Mouse (Mus musculus): ENCODE measurements around the gene Slc6a17.

The Slc6a17 gene

DNA sequence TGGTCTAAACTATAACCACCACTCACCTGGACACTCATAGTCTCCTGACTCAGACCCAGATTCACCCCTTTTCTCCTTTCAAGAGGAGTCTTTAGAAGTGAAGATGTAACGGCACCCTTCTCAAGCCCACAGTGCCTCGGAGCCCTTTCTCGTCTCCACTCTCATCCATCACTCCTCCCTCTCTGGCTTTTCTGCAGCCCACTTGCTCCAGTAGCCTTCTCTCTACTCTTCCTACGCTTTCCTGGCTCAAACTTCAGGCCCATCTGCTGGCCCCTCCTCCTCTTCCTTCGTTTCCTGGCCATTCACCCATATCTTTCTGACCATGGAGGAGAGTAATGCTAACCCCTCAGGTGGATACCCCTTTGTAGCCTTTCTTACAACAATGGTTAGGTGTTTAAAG is 3.1 kb upstream of the Slc6a17 start:
- DNase-seq: no peak

DNA sequence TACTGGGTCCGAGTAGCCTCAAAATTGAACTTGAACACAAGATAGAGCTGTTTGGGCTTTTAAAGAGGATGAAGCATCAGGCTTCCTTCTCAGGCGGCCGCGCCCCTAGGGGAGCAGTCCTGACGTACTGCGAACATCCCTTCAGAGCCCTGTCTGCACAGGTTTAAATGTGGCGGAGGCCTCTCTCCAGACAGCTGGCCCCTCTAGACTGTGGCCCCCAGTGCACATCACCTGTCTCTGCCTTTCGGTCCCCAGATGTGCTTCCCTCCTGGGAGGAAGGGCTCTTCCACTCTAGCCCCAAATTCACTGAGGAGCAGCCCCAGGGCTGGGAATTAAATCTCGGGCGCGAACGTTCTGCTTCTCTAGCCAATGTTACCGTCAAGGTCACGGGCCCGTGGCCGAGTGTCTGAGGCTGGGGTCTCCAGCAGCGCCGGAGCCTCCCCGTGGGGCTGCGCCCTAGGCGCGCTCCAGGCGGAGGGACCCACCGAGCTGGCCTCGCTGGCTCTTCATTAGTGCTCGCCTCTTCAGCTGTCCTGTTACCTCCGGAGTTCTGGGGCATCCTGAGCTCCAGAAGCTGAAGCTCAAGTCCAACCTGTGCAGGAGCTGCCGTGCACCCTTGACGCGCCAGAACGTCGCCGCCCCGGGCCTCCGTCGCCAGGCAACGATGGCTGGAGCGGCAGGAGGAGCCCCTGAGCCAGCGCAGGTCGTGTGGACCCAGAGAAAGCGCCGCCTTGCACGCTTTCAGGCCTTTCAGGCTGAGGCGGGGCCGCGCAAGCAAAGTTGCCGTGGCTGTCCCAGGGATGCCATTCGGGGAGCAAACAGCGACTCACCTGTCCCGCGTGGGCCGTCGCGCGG is 815 bp downstream of the Slc6a17 start:
- DNase-seq: peak; percentile 76

DNA sequence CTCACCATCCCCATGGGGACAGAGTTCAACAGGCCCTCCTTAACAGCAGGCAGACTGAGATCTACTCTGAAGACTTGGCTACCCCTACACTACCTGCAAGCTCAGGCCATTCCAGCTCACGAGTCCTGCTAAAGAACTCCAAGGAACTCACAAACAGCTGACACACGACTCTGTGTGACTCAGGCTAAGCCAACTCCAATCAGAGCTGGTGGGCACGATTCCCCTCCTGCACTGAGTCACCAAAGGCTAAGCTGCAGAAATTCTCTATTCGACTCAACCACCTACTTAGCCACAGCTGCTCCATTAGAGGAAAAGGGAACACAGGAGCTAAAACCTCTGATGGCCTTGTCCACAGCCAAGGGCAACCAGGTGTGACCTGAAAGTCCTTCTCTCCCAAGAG is 1.8 kb downstream of the Slc6a17 start:
- no peak for DNase-seq

DNA sequence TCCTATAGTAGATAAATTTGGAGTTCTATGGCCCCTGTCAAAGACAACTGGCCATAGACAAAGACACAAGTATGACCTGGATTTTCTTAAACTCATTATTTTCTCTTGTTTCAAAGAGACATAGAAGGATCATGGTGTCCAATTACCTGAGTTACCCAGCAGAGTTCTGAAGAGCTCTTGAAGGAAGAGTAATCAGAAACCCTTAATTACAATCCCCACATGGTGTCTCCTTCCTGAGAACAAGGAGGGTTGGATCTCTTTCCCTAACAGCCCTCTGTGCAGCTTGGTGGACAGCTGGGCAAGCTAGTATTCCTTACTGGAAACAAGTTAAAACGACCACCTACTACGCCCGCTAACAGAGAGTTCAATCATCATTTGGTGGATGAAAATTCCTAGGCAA is 6.4 kb downstream of the Slc6a17 start:
- DNase-seq: no peak

DNA sequence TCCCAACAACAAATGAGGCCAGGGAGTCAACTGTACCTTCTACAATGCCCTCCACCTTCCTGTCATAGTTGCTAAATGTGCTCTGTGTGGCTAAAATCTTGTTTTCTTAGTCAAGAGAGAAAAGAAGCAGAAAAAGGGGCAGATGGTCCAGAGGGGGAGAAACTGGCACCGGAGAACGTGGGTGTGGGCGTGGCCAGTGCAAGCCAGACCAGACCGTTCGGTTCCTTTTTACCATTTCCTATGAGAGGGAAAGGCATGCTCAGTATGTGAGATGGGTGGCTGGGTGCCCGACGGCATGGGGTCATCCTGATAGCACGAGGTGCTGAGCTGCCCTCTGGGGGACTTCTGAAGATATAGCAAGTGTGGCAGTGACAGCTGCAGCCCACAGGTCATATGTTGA is 9.1 kb downstream of the Slc6a17 start:
- DNase-seq: peak; percentile 67 to 76

DNA sequence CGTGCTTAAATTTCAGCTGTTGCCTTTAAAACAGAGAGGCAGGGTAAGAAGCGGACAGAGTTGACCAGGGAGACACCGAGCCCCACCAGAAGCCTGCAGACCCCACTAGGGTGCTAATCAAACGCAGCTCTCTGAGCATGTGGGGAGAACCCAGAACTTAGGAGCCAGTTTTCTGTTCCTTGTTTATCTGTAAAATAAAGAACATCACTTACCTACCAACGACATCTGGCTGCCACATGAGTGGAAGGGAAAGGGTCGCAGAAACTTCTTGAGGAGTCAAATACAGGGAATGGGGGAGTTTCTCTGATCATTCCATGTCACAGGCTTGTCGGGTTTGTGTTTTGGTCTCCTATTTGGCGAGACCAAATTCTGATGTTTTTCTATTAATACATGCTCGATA is 9.9 kb downstream of the Slc6a17 start:
- DNase-seq: no peak

DNA sequence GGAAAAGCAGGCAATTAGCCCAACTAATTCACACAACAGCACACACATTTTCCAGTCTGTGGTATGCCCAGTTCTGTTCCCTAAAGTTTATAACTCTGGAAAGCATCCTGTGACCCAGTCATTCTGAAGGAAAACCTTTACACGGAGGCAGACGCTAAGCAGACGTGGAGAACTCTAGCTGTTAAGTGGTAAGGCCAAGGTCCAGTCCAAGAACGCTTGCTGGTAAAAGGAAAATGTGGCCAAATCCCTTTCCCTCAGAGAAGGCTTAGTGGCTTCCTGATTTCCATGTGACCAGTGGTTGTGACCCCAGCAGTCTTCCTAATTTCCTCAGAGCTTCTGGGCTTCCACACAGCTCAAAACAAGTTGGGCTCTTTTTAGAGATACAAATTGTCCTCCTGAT is 11.3 kb downstream of the Slc6a17 start:
- DNase-seq: peak in 1 of 2 experiments; percentile 32

DNA sequence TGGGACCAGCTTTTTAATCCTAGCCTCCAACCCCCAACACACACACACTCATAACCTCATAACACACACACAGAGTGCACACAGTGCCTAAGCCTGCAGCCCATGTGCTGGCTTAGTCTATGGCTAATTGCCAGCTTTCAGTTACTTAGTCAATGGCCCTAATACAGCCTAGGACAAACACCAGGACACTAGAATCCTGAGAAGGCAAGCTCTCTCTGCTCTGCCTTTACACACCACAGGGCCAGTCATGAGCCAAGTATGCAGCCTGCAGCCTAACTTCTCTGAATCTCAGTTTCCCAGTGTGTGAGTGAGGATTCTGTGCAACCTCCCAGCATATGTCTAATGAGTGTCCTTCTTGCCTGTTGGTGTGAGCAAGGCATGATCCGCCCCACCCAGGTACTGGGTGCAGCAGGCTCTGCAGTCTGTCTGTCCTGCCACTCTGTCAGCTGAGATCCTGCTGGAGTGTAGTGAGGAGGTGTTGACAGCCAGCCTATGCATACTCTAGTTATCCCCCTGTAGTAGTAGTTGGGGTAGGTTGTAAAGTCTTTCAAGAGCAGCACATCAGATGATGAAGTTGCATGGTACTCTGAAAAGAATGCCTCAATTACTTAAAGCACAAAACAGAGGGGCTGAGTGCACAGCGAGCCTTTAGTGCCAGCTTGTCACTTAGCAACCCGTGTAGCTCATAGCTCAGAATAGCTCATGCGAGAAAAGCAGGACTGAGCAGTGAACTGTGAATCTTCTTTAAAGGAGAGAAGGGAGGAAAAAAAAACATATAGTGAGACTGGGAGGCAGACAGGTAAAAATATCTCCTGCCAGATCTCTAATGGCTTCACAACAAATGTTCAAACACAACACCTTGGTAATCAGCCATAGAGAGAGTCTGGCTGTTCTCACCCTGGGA is 12.1 kb downstream of the Slc6a17 start:
- DNase-seq: peak in 1 of 2 experiments; percentile 66

DNA sequence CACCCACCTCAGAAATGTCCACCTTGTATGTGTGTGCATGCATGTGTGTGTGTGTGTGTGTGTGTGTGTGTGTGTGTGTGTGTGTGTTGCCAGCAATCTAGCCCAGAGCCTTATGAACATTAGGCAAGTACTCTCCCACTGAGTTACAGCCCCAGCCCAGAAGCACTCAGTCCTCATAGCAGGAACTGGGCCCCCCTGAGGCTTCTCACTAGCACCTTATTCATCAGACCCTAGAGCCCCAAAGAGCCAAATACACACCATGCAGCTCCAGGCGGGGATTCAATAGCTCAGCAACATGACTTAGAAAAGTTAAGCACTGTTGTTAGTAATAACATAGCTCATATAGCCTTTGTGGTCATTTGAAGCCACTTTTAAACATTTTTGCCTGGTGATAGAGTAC is 13.3 kb downstream of the Slc6a17 start:
- DNase-seq: no peak

DNA sequence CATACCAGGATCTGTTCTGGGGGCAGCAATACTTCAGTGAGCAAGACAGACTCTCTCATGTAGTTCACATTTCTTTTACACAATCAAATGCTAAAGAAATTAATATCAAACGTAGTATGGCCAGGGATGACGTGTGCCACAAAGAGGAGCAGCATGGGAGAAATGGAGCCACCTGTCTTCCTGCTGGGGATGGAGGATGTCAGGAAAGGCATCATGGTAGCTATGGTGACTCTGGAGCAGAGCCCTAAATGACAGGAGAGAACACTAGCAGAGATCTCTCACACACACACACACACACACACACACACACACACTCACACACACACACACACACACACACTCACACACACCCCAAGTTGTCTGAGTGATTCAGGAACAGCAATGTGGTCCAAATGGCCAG is 14.1 kb downstream of the Slc6a17 start:
- peak; percentile 52 to 56 for DNase-seq

DNA sequence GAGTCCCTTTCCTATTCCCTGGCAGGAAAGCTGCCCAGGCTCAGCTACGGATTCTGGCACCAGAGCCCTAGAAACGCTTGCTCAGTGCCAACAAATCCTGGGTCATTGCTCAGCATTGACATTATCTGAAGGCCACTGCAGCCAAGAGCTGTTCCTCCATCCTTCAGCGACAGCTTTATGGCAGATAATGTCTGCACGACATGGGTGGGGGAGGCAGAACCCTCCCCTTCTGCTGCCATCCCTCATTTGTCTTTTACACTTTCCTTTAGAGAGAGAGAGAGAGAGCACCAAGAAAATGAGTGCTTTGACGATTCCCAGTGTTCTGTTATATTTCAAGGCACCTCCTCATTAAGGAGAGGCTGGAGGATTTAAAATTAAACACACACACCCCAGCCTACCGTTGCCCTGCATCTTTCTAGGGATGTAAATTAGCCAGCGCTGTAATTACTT is 16.1 kb downstream of the Slc6a17 start:
- peak; percentile 85 to 91 for DNase-seq

DNA sequence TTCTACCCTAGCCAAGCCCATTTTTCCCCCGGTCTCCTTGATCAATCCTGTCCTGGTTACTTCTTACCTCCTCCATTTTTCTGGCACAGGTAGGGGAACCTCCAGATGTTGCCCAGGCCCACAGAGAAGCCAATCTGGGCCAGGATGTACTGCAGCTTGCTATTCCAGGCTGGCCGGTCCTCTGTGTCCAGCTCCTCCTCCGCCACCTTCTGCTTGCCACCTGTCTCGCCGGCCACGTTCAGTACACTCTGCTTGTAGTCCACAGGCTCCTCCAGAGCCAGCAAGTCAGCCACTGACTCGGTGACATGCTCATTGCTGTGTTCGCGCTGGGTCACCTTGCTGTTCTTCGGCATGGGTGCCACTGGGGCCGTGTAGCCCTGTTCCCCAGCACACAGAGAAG is 17.5 kb downstream of the Slc6a17 start:
- DNase-seq: peak; percentile 66 to 70

DNA sequence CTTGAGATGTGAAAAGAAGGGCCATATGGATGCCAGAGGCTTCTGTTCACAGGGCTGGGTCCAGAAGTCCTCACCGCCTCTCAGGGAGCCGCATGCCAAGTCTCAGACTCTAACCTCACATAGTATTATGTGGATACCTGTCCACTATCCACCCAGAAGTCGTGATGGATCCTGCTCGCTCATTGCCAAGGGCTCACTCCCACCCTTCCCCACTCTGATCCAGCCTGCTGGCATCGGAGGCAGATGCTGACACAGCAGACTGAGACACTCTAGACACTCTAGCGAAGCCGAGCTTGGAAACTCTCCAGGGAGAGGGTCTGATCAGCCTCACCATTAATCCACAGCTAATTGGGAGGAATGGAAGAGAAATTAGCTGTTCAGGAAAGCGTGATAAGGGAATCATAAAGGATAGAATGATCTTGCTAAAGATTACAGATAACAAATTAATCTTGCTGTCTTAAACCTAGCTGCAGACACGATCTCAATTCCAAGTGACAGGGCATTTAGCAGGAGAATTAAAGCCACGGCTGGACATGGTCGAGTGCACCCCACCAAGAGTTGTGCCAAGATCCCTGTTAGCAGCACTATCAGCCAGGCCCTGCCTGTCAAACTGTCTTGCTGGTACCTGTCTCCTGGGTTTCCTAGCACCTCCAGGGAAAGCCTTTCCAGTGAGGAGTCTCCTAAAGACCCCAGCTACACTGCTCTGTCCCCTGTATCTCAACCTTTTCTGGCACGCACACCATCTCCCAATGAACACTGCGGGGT is 21.6 kb downstream of the Slc6a17 start:
- DNase-seq: peak; percentile 67 to 75

DNA sequence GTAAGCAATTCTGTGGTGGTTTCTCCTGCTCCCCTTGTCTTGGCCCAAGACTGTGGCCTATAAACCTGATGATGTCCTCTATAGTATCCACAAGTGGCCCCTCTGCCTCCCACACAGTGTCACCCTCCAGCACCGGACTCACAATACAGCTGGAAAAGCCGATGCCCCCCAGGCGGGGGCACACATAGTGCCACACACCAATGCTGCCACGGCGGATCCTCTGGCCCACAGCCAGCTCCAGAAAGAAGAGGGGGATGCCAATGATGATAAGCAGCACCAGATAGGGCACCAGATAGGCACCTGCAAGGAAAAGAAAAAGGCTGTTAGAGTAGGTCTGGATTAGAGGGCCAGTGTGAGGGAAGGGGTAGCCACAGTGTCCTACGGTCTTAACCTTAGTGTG is 22.3 kb downstream of the Slc6a17 start:
- peak in 1 of 2 experiments; percentile 59 for DNase-seq

DNA sequence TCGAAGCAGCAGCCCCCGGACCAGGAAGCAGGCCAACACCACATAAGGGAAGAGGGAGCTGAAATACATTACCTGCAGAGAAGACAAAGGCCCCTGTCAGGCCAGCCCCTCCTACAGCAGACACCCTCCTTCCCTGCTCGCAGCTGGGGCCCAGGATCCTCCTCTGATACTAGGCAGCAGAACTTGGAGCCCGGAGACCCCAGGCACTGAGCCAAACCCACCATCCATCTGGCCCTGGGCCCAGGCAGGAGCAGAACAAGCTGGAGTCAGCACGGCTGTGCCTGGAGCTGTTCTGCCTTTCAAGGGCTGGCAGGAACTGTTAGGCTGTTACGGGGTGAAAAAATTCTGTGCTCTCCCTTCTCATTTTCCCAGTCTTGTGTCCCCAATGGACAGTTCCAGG is 26.4 kb downstream of the Slc6a17 start:
- peak; percentile 98 to 99 for DNase-seq

DNA sequence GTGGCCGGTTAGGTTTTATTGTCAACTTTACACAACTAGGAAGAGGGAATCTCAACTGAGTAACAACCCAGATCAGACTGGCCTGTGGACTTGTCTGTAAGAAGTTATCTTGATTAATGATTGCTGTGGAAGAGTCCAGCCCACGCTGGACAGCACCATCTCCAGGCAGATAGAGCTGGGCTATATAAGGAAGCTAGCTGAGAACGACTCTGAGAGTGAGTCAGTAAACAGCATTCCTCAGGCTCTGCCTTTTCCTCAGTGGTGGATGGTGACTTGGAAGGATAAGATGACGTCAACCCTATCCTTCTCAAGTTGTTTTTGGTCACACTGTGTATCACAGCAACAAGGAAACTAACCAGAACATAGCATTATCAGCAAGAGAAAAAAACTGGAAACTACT is 29.2 kb downstream of the Slc6a17 start:
- DNase-seq: no peak

DNA sequence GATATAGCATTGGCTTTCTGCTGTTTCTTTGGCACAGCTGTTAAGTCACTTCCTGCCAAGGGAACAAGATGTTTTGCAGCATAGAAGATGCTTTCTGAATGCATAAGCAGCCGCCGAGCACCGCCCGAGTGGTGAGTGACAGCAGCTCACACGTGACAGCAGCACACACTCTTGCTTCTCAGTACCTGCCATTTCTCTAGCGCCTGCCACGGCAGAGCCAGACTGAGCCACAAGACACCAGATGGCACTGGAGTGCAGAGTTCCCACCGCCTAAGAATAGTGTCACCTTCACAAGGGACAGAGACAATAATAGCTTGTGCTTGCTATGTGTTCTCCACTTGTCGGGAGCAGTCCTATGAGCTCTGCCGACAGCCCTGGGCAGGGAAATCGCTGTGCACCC is 34.5 kb downstream of the Slc6a17 start:
- DNase-seq: peak; percentile 84 to 87

DNA sequence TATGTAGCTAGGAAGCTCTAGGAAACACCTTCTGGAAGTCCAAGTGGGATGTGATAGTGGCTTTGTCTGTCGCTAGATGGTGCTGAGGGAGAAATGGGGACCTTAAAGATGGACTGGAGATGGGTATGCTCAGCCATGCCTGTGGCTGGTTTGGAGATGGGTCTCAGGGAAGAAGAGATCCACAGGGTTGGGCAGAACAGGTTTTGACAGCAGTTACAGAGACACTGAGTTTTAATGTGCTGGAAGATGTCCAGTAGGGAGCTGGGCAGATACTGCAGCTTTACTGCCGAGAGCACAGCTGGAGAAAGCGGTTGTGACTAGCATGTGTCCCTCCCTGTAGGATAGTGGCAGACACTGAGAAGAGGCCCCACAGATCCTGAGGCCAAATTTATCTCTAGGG is 37.2 kb downstream of the Slc6a17 start:
- no peak for DNase-seq

DNA sequence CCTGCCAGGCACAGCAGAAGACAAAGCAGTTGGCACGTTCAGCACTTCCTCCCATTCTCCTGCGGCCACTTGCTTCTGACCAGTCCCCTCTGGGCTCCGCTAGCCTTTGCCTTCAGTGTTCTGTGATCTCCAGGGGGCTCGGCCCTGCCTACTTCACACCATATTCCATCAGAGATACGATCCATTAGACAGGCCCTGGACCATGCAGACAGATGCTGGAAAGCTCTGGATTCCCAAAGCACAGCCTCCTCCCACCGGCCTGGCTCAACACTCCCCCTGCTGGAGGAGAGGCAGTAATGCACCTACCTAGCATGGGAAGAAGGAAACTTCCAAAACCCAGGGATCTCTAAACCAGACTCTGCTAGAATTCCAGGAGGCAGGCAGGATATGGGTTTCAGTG is 45.6 kb downstream of the Slc6a17 start:
- peak; percentile 58 to 63 for DNase-seq

DNA sequence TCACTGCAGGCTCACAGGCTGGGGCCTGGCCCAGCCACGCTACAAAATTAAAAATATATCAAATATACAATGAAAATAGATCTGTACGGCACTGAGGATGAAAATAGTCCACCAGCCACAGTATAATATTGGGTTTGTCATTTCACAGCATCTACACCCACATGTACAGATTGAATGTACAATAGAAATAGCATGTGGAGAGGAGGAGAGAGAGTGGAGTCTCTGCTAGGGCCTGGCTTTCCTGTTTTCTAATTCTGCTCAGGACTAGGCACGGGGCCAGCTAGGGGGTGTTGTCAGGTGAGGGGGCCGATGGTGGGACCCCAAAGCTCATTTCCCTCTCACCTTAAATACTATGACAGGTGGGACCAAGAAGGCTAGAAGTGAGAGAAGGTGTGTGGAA is 48.8 kb downstream of the Slc6a17 start:
- no peak for DNase-seq

DNA sequence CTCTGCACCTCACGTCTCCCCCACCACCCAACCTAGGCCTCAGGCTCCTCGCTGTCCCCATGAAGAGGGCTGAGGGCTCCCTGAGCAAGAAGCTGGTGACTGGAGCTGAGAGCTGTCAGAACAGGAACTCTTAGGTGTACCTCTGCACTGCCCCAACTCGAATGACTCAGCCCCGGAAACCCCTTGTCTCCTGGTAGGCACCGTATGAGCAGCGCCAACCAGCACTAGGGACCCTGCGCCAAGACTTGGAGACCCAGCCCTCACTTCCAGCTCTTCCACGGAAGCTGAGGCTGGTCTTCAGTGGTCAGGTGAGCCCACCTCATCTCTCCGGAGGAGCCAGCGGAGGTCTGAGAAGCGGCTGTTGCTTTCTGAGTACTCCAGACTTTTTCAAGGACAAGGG is 49.7 kb downstream of the Slc6a17 start:
- no peak for DNase-seq

DNA sequence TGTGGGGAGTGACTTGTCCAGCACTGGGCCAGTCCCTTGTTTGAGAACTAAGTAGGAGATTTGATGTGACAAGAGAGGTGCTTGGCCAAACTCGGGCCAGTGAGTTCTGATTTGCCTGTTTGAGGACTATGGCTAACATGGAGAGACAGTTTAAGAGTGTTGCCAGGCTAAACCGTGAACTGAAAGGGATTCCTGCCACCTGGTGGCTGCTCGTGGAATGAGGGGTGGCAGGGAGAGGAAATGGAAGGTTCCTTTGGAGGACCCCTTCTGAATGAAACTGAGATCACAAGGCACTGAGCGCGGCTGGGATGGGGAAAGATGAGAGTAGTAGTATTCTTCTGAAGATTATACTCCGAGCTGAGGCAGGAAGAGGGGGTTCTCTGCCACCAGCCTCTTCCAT is 51.2 kb downstream of the Slc6a17 start:
- DNase-seq: peak; percentile 90 to 95

DNA sequence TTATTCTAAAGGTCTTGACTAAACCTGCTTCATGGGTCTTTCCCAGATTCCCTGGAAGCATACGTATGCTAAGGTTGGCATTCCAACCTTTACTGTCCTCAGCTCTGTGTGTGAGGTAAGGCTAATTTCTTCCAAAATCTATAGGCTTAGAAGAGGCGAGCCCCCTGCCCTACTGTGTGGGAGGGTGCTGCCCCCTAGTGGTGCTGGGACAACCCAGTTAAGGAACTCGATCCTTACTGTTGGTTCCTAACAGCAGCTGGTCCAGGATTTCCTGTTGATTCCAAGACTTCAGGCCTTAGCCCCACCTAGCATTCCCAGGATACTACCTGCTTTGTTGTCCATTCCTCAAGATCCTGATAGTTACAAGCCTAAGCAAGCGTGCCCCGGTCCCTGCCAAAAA is 55.7 kb downstream of the Slc6a17 start:
- DNase-seq: peak; percentile 94 to 97

All from cerebellum, postnatal 14 days (tissue).